Mouse (Mus musculus) embryonic facial prominence, embryonic 13.5 days (tissue): ENCODE results near the gene Psmb3. TPM values are rescaled to one million over a fixed set of nuclear protein-coding genes. Genes with fewer than 3 reads are reported as not detected.
A peak's percentile ranks its signal among the peaks of the same experiment; 100 is the strongest.

Experiments used
- ATAC-seq: fragments of 200-750 bp; cut with Nextera tagmentation; 2 replicates; pipeline ENCODE4 v1.8.0; 2017; ENCODE audit warnings: low read depth; ENCODE audit not compliant: insufficient number of reproducible peaks, insufficient read depth, low FRiP score, low TSS enrichment
- H3K27ac ChIP-seq: fragments of 300-500 bp; sonication (generic); 2 replicates; pipeline ENCODE4 v1.5.1; 2015; ENCODE audit warnings: moderate library complexity, mild to moderate bottlenecking, inconsistent platforms
- H3K27me3 ChIP-seq: fragments of 300-500 bp; sonication (generic); 2 replicates; pipeline ENCODE4 v1.6.1; 2015; ENCODE audit warnings: mild to moderate bottlenecking, inconsistent platforms
- H3K36me3 ChIP-seq: fragments of 300-500 bp; sonication (generic); 2 replicates; pipeline ENCODE4 v1.6.1; 2015; ENCODE audit warnings: mild to moderate bottlenecking, inconsistent platforms
- H3K4me1 ChIP-seq: fragments of 300-500 bp; sonication (generic); 2 replicates; pipeline ENCODE4 v1.6.1; 2015; ENCODE audit warnings: inconsistent platforms
- H3K4me2 ChIP-seq: fragments of 300-500 bp; sonication (generic); 2 replicates; pipeline ENCODE4 v1.6.1; 2015; ENCODE audit warnings: moderate library complexity, mild to moderate bottlenecking, inconsistent platforms
- H3K4me3 ChIP-seq: fragments of 300-500 bp; sonication (generic); 2 replicates; pipeline ENCODE4 v1.5.1; 2015; ENCODE audit warnings: mild to moderate bottlenecking, inconsistent platforms
- H3K9ac ChIP-seq: fragments of 300-500 bp; sonication (generic); 2 replicates; pipeline ENCODE4 v1.6.1; 2015; ENCODE audit warnings: mild to moderate bottlenecking, inconsistent platforms
- H3K9me3 ChIP-seq: fragments of 300-500 bp; sonication (generic); 2 replicates; pipeline ENCODE4 v1.6.1; 2016; ENCODE audit warnings: inconsistent platforms
- WGBS: fragments of 180-500 bp; shearing (Covaris S2); methylation state at CpG from one replicate; pipeline ENCODE4 v1.1.7; 2015; ENCODE audit warnings: mixed read lengths; 5-methylcytosine and 5-hydroxymethylcytosine counted together
- polyA plus RNA-seq: library from polyadenylated mRNA; unstranded; fragments of >200 nt; fragmentation: Nextera tagmentation; extraction: Ambion mirVana; gene quantifications from 2 replicates; pipeline ENCODE4 v1.2.1, GENCODE M21; 2015

Psmb3 gene
- polyA plus RNA-seq, 1 experiment from 2014 or later: 487 TPM

- Histone ChIP-seq H3K4me3 (no peak overlapping the region), H3K9ac (no peak overlapping the region), H3K9me3 (no peaks in the 10 kb centered on the region), H3K4me1 (peaks cover 22% of the 10 kb centered on the region), H3K27ac (no peak overlapping the region), H3K36me3 (peaks cover 51% of the 10 kb centered on the region), H3K27me3 (no peaks in the 10 kb centered on the region), H3K4me2 (0 out of 2 replicates have a peak overlapping the region, but pooled peaks have one; percentile 80)
- no peak for ATAC-seq
- 40% methylated on average over 7 of the region's 7 CpGs for WGBS
Measured at GRCm38 (mm10) chr11:97684766-97685165, 18.4 kb upstream of the Psmb3 start.

DNA sequence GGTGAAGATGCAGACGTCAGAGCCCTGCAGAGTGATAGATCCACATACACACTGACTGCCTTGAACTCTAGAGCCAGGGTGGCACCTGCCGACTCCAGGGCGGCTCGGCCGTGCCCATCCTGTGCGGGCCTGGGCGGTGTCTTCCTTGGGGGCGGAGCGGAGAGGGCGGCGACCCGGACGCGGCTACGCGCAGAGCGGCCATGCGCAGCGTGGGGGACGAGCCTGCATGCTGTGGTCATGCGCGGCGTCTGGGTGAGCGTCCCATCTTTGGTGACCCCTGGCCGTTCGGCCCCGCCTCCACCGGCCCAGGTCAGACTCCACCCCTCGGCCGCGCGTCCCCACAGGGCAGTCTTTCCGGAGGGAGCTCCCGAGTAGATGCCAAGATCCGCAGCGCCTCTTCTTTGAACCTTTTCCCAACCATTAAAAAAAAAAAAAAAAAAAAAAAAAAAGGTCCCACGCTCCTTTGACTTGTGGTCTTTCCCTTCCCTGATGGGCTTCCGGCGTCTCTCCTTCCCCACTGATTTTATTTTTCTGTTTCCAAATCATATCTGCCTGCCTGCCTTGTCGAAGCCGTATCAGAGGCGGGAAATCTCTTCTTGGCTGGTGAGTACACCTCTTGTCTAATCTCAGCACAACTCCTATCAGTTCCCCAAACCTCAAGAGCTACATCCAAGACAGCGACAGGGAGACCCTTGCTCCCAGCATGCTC, 17.4 kb upstream of the Psmb3 start, which contains the start of gene Cisd3:
Cisd3 (plus strand) TSS at position 214 of the 709 bp plus-strand sequence.
- Histone ChIP-seq H3K4me3 (peak within 1 kb of the TSS; percentile 43), H3K9ac (peak within 1 kb of the TSS; percentile 55), H3K36me3 (peaks cover 51% of the 10 kb centered on the region), H3K27ac (no peak within 1 kb of the TSS), H3K4me2 (peak within 1 kb of the TSS; percentile 80), H3K9me3 (no peaks in the 10 kb centered on the region), H3K4me1 (peaks cover 22% of the 10 kb centered on the region), H3K27me3 (no peaks in the 10 kb centered on the region)
- WGBS: 1% methylated on average over 43 of the region's 43 CpGs
- ATAC-seq: peak; percentile 73

DNA sequence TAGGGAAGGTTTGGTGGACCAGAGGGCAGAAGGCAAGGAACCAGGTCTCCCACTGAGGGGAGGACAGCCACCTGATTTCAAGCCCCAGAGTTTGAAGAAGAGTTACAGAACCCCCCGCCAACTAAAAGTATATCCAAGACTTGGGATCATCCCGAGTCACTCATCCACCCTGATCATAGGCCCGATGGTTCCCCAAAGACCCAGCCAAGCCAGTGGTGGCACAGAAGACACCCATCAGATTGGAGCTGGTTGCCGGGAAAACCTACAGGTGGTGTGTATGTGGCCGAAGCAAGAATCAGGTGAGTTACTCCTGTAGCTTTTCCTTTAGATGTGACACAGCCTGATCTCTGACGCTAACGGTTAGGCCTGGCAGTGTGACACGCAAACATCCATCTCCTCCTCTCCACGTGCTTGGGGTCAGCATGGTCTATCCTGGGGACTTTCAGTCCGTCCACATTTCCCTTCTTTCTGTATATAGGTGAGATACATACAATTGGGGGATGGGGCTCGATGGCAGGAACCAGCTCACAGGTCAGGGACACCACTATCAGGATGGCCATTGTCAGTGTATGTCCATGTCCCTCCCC, 16.8 kb upstream of the Psmb3 start:
- no peak for ATAC-seq
- Histone ChIP-seq H3K4me2 (peak overlapping the region; percentile 80), H3K4me1 (peaks cover 22% of the 10 kb centered on the region), H3K4me3 (peak overlapping the region; percentile 43), H3K36me3 (peaks cover 53% of the 10 kb centered on the region), H3K9me3 (no peaks in the 10 kb centered on the region), H3K27ac (no peak overlapping the region), H3K27me3 (no peaks in the 10 kb centered on the region), H3K9ac (peak overlapping the region; percentile 55)
- 73% methylated on average over 11 of the region's 11 CpGs for WGBS

DNA sequence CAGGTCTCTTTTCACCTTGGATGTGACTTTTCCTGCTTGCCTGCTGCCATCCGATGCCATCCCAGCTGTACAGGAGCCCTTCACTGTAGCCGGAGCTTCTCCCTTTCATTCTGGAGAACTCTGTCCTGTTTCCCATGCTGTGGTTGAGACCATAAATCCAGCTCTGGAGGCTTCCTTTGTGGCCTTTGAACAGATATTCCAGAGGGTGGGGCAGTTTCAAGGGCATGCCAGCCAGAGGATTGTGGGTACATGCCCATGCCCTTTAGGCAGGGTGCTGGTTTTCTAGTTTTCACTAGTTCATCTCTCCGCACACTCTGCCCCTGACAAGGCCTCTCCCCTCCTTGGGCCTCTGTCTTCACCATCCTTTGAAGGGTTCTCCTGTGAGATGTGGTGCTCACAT, 16.1 kb upstream of the Psmb3 start:
- H3K27me3 ChIP-seq: no peaks in the 10 kb centered on the region
- WGBS: 85% methylated on average over 3 of the region's 3 CpGs
- no peak overlapping the region; the same call in 1 of the 2 replicates for H3K27ac ChIP-seq
- H3K4me2 ChIP-seq: peak overlapping the region; percentile 80; the same call in 1 of the 2 replicates
- H3K9ac ChIP-seq: peak overlapping the region; percentile 21; the same call in 1 of the 2 replicates
- peaks cover 53% of the 10 kb centered on the region for H3K36me3 ChIP-seq
- H3K9me3 ChIP-seq: no peaks in the 10 kb centered on the region
- no peak for ATAC-seq
- peaks cover 22% of the 10 kb centered on the region for H3K4me1 ChIP-seq
- H3K4me3 ChIP-seq: no peak overlapping the region

- Histone ChIP-seq H3K9ac (no peak overlapping the region), H3K27me3 (no peaks in the 10 kb centered on the region), H3K36me3 (peaks cover 59% of the 10 kb centered on the region), H3K27ac (no peak overlapping the region), H3K4me1 (peaks cover 27% of the 10 kb centered on the region), H3K4me3 (no peak overlapping the region), H3K9me3 (no peaks in the 10 kb centered on the region), H3K4me2 (no peak overlapping the region)
- WGBS: 37% methylated on average over 10 of the region's 10 CpGs
- no peak for ATAC-seq
Measured at GRCm38 (mm10) chr11:97689861-97690260, 13.3 kb upstream of the Psmb3 start.

GRCm38 (mm10) chr11:97694435-97694834, 8.8 kb upstream of the Psmb3 start:
- H3K4me1 ChIP-seq: peaks cover 43% of the 10 kb centered on the region
- no peak overlapping the region for H3K4me3 ChIP-seq
- H3K27me3 ChIP-seq: no peaks in the 10 kb centered on the region
- 0 out of 2 replicates have a peak overlapping the region, but pooled peaks have one; percentile 58 for H3K9ac ChIP-seq
- no peak overlapping the region for H3K4me2 ChIP-seq
- H3K27ac ChIP-seq: peak overlapping the region; percentile 64; the same call in 1 of the 2 replicates
- no peak for ATAC-seq
- no peaks in the 10 kb centered on the region for H3K9me3 ChIP-seq
- H3K36me3 ChIP-seq: peaks cover 41% of the 10 kb centered on the region
- WGBS: 81% methylated on average over 4 of the region's 4 CpGs

DNA sequence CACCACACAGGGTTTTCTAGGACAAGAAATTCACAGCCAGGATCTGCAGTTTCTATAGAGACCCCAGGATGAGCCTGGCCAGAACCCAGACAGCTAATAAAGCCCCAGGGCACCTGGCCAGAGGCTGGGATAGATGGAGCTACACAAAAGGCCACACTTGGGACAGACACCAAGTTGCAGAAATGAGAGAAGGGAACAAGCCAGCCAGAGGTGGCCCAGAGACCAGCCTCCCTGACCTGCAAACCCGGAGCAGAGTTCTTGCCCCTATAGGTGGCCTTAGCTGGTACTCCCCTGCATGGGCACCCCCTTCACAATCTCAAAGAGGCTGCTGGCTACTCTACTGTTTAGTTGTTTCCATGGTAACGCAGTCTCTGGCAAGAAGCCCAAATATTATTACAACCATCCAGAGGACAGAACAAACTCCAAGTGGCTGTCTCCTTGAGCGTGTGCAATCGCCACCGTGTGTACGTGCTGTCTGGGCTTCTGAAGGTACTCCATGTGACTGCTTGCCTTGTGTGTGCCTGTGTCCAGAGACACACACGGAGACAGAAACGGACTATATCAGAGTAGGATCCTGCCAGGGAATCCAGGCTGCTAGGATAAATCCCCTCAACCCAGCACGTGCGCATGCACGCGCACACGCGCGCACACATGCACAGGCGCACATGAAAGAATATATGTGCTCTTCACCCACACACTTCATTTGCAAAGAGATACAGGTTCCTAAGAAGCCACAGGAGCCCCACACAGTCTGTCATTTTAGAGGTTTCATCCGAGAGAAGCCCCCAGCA, 8.1 kb upstream of the Psmb3 start:
- H3K27ac ChIP-seq: peak overlapping the region; percentile 64; the same call in 1 of the 2 replicates
- H3K4me3 ChIP-seq: peak overlapping the region; percentile 21
- no peaks in the 10 kb centered on the region for H3K9me3 ChIP-seq
- no peak for ATAC-seq
- peak overlapping the region; percentile 58 for H3K9ac ChIP-seq
- no peaks in the 10 kb centered on the region for H3K27me3 ChIP-seq
- H3K4me2 ChIP-seq: peak overlapping the region; percentile 90
- 44% methylated on average over 17 of the region's 17 CpGs for WGBS
- H3K4me1 ChIP-seq: peaks cover 43% of the 10 kb centered on the region
- H3K36me3 ChIP-seq: peaks cover 36% of the 10 kb centered on the region

DNA sequence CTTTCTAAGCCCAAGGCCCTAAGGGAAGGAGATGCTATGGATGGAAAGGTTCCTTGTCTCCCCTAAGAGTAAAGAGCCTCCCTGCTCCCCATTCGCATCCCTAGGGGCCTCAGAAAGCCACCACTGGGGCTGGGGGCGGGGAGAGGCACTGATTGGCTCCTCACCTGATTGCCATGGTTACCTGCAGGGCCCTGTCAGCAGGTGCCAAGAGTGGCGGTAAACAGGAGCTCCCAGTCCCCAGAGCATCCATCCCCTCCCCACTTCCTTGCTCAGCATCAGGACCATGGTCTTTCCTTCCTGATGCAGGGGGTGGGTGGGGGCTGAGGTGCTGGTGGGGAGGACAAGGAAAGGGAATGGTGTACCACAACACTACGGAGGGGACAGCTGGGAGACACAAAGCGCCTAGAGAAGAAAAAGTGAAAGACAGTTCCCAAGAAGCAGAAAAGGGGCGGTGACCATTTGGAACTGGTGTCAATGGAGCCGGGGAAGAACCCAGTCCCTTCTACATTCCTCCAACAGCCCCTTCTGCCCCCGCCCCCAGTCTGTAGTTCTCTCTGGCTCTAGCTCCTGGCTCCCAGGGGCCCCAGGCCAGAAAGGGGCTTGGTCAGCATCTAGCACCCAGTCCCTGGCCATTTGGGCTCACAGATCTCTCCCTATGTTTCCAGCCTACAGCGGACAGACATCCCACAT, 7.3 kb upstream of the Psmb3 start:
- peak overlapping the region; percentile 90 for H3K4me2 ChIP-seq
- peaks cover 29% of the 10 kb centered on the region for H3K36me3 ChIP-seq
- peaks cover 45% of the 10 kb centered on the region for H3K4me1 ChIP-seq
- no peaks in the 10 kb centered on the region for H3K27me3 ChIP-seq
- H3K9me3 ChIP-seq: no peaks in the 10 kb centered on the region
- H3K9ac ChIP-seq: peak overlapping the region; percentile 58
- WGBS: 38% methylated on average over 9 of the region's 9 CpGs
- H3K27ac ChIP-seq: peak overlapping the region; percentile 64
- H3K4me3 ChIP-seq: peak overlapping the region; percentile 21
- ATAC-seq: no peak

GRCm38 (mm10) chr11:97696669-97697068, 6.5 kb upstream of the Psmb3 start:
- H3K4me1 ChIP-seq: peaks cover 54% of the 10 kb centered on the region
- WGBS: 60% methylated on average over 8 of the region's 8 CpGs

DNA sequence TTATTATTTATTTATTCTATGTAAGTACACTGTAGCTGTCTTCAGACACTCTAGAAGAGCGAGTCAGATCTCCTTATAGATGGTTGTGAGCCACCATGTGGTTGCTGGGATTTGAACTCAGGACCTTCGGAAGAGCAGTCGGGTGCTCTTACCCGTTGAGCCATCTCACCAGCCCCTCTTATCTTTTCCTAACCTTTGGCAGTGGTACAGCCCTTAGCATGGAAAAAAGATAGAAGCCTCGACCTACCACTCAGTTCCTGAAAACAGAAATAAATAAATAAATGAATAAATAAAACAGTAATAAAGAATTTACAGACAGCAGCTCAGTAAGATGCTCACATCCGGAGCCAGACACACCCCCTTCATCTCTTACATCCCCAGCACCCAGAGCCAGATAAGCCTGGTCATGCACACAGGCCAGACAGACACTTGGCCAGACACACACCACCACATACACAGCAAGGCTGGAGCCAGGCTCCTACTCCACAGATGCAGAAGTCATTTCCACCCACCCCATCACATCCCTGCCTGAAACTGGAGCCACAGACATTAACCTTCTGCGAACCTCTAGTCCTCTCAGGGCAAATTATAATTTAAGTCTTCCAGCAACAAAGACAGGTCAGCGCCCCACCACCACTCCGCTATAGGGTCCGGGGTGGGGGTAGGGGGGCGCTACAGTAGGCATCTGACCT, 5.9 kb upstream of the Psmb3 start:
- WGBS: 42% methylated on average over 11 of the region's 11 CpGs
- no peaks in the 10 kb centered on the region for H3K27me3 ChIP-seq
- H3K4me3 ChIP-seq: peak overlapping the region; percentile 94
- no peaks in the 10 kb centered on the region for H3K9me3 ChIP-seq
- peak overlapping the region; percentile 96 for H3K9ac ChIP-seq
- peak overlapping the region; percentile 98 for H3K27ac ChIP-seq
- peaks cover 14% of the 10 kb centered on the region for H3K36me3 ChIP-seq
- H3K4me2 ChIP-seq: peak overlapping the region; percentile 90
- H3K4me1 ChIP-seq: peaks cover 59% of the 10 kb centered on the region
- no peak for ATAC-seq

More at GRCm38 (mm10) chr11:97696669-97697068, 6.5 kb upstream of the Psmb3 start:
- Histone ChIP-seq H3K4me2 (peak overlapping the region; percentile 90), H3K4me3 (0 out of 2 replicates have a peak overlapping the region, but pooled peaks have one; percentile 21), H3K9me3 (no peaks in the 10 kb centered on the region), H3K9ac (no peak overlapping the region), H3K36me3 (peaks cover 21% of the 10 kb centered on the region), H3K27ac (0 out of 2 replicates have a peak overlapping the region, but pooled peaks have one; percentile 64), H3K27me3 (no peaks in the 10 kb centered on the region)
- no peak for ATAC-seq
